Comparison of ENCODE assay signal across 21 mouse cellular contexts in genomic region chr6:134353751-134354150, GRCm38 (mm10). TPM values are rescaled to one million over a fixed set of nuclear protein-coding genes. Genes with fewer than 3 reads are reported as not detected.
A peak's percentile ranks its signal among the peaks of the same experiment; 100 is the strongest.
DNase-seq lines count a peak whose midpoint lies in the region; TF ChIP-seq lines count a peak whose summit lies in the region.
"Had no signal": no experiment of that assay in that cellular context is flagged by ENCODE, and none has a peak within 500 bp of the region (broad histone marks: within the 10 kb centered on the region; RNA-seq: fewer than 3 reads in every experiment).

No protein-coding gene starts in this region.

- H3K4me3 ChIP-seq in gastrocnemius, adult 2 months: no peak overlapping the region
- H3K4me3 ChIP-seq: embryonic facial prominence, embryonic 13.5 days; forebrain, embryonic 13.5 days; heart, embryonic 15.5 days; hindbrain, embryonic 10.5 days; intestine, embryonic 15.5 days had no signal

- intact Hi-C loops in gastrocnemius, adult 2 months (cut with DNase I): no loop called here

- no peak overlapping the region for H3K27ac ChIP-seq in gastrocnemius, adult 2 months
- H3K27ac ChIP-seq: embryonic facial prominence, embryonic 13.5 days; forebrain, embryonic 13.5 days; heart, embryonic 15.5 days; hindbrain, embryonic 10.5 days; hindbrain, embryonic 14.5 days; intestine, embryonic 15.5 days had no signal

- no peak for TF ChIP-seq CTCF in gastrocnemius, adult 2 months (IDR thresholded peaks at IDR 0.05)

- peak; percentile 23 to 65 for DNase-seq in adrenal gland, adult (ENCODE audit: inconsistent age in 2 of 2, low spot score in 1 of 2)
- DNase-seq in adrenal gland, postnatal 25 days: no peak
- DNase-seq in gastrocnemius, adult 2 months: peak; percentile 35
- no peak for DNase-seq in gastrocnemius, adult 18-20 months (ENCODE audit: low spot score)
- peak; percentile 8 for DNase-seq in urinary bladder, postnatal 14 days (ENCODE audit: low spot score)
- no peak for DNase-seq in urinary bladder, adult 18-20 months (ENCODE audit: low spot score in 2 of 2)
- no peak for DNase-seq in kidney, postnatal 25 days
- DNase-seq in right cerebral cortex, postnatal 36 days (ENCODE audit: low spot score in 2 of 2): no peak
- DNase-seq: cerebellum, adult 18-20 months; cerebellum, adult 9-11 months; cerebellum, postnatal 36 days; forebrain, postnatal 0 days; heart, postnatal 14 days; kidney, adult 18-20 months had no signal

RNA-seq across cellular contexts. Expression of gene Bcl2l14, which starts 42.4 kb away (rescaled TPM):
- 0.24 TPM in 1 of 2 replicates, not detected in the other for total RNA-seq in adrenal gland, postnatal 25 days (2021)
- not detected for total RNA-seq in gastrocnemius, adult 2 months (2021)
- not detected for total RNA-seq in gastrocnemius, adult 18-20 months (2021)
- total RNA-seq: forebrain, postnatal 0 days; gastrocnemius, adult 8-10 months; heart, postnatal 14 days had no signal

Comparison
In these comparisons a context has a peak if more than half of its experiments do, and no peak if none do; other contexts are left out.
1. DNase-seq: peak in adrenal gland, adult (2 of 2), gastrocnemius, adult 2 months (single experiment) and urinary bladder, postnatal 14 days (single experiment); none in adrenal gland, postnatal 25 days (single experiment), gastrocnemius, adult 18-20 months (single experiment), urinary bladder, adult 18-20 months (0 of 2), kidney, postnatal 25 days (0 of 2) and right cerebral cortex, postnatal 36 days (0 of 2).